18 mouse cellular contexts compared by ENCODE assay signal in genomic region chr17:15630792-15631191, GRCm38 (mm10).
DNase-seq lines count a peak whose midpoint lies in the region; ATAC-seq and TF ChIP-seq lines count a peak whose summit lies in the region.
"Had no signal": no experiment of that assay in that cellular context is flagged by ENCODE, and none has a peak within 500 bp of the region (broad histone marks: within the 10 kb centered on the region; RNA-seq: fewer than 3 reads in every experiment).

No protein-coding gene starts in this region.

- TF ChIP-seq EP300 in heart, adult 2 months (IDR thresholded peaks at IDR 0.05; ENCODE audit: insufficient read depth, low read depth, low read length): no peak

- no peak for TF ChIP-seq CTCF in heart, adult 2 months (IDR thresholded peaks at IDR 0.05)

- ATAC-seq in heart, embryonic 14.5 days (ENCODE audit: insufficient number of reproducible peaks, insufficient read depth, low FRiP score, low read depth): no peak
- no peak for ATAC-seq in liver, embryonic 13.5 days (ENCODE audit: low read depth)
- ATAC-seq in embryonic facial prominence, embryonic 14.5 days (ENCODE audit: low read depth): no peak
- no peak for ATAC-seq in limb, embryonic 11.5 days (ENCODE audit: insufficient number of reproducible peaks, low FRiP score, low TSS enrichment, low read depth)
- ATAC-seq: forebrain, embryonic 13.5 days had no signal

- no peak for TF ChIP-seq POLR2A in heart, adult 2 months (IDR thresholded peaks at IDR 0.05; ENCODE audit: insufficient read depth, low read depth, low read length)

- H3K27me3 ChIP-seq in heart, embryonic 14.5 days (ENCODE audit: control insufficient read depth, insufficient read depth, low read length): no peaks in the 10 kb centered on the region
- H3K27me3 ChIP-seq in heart, adult 2 months (ENCODE audit: control insufficient read depth, insufficient read depth, low read length): no peaks in the 10 kb centered on the region
- 0 out of 2 replicates have a peak, but pooled peaks cover 3% of the 10 kb centered on the region for H3K27me3 ChIP-seq in liver, embryonic 13.5 days
- H3K27me3 ChIP-seq in embryonic facial prominence, embryonic 14.5 days (replicated peaks; ENCODE audit: control insufficient read depth, insufficient read depth, low read length): no peaks in the 10 kb centered on the region
- H3K27me3 ChIP-seq in limb, embryonic 11.5 days (ENCODE audit: control insufficient read depth, insufficient read depth, low read length): no peaks in the 10 kb centered on the region
- H3K27me3 ChIP-seq: forebrain, embryonic 13.5 days had no signal

- WGBS in heart, embryonic 14.5 days: 49% methylated on average over 5 of the region's 5 CpGs
- 81% methylated on average over 5 of the region's 5 CpGs for WGBS in heart, adult 2 months
- 61% methylated on average over 5 of the region's 5 CpGs for WGBS in liver, embryonic 13.5 days (ENCODE audit: insufficient replicate concordance)
- WGBS in embryonic facial prominence, embryonic 14.5 days: 63% methylated on average over 5 of the region's 5 CpGs
- 39% methylated on average over 5 of the region's 5 CpGs for WGBS in limb, embryonic 11.5 days

- no peak overlapping the region for H3K9ac ChIP-seq in heart, embryonic 14.5 days (ENCODE audit: low read length)
- H3K9ac ChIP-seq in heart, adult 2 months (ENCODE audit: low read depth, low read length): no peak overlapping the region
- H3K9ac ChIP-seq in liver, embryonic 13.5 days: no peak overlapping the region
- no peak overlapping the region for H3K9ac ChIP-seq in embryonic facial prominence, embryonic 14.5 days (ENCODE audit: low read depth, low read length)
- H3K9ac ChIP-seq in limb, embryonic 11.5 days (ENCODE audit: low read length): no peak overlapping the region
- H3K9ac ChIP-seq: forebrain, embryonic 13.5 days had no signal

- H3K36me3 ChIP-seq in heart, embryonic 14.5 days (ENCODE audit: control insufficient read depth, insufficient read depth, low read length): no peaks in the 10 kb centered on the region
- H3K36me3 ChIP-seq in heart, adult 2 months (ENCODE audit: control insufficient read depth, insufficient read depth, low read length): no peaks in the 10 kb centered on the region
- no peaks in the 10 kb centered on the region for H3K36me3 ChIP-seq in liver, embryonic 13.5 days
- no peaks in the 10 kb centered on the region for H3K36me3 ChIP-seq in embryonic facial prominence, embryonic 14.5 days (ENCODE audit: control insufficient read depth, insufficient read depth, low read length)
- no peaks in the 10 kb centered on the region for H3K36me3 ChIP-seq in limb, embryonic 11.5 days (ENCODE audit: control insufficient read depth, insufficient read depth, low read length)
- H3K36me3 ChIP-seq: G1E had no signal

- H3K79me2 ChIP-seq in heart, adult 2 months (replicated peaks; ENCODE audit: control insufficient read depth, insufficient read depth, low read length): no peaks in the 10 kb centered on the region

- H3K27ac ChIP-seq in heart, embryonic 14.5 days (replicated peaks in 1 of 2; ENCODE audit: control insufficient read depth in 1 of 2, insufficient read depth in 1 of 2, low read depth in 2 of 2, low read length in 2 of 2): no peak overlapping the region
- H3K27ac ChIP-seq in heart, adult 2 months: no peak overlapping the region
- no peak overlapping the region for H3K27ac ChIP-seq in liver, embryonic 13.5 days
- no peak overlapping the region for H3K27ac ChIP-seq in embryonic facial prominence, embryonic 14.5 days (replicated peaks; ENCODE audit: low read depth, low read length)
- H3K27ac ChIP-seq in limb, embryonic 11.5 days (replicated peaks; ENCODE audit: low read depth, low read length): no peak overlapping the region
- H3K27ac ChIP-seq: forebrain, embryonic 13.5 days had no signal

- intact Hi-C loops in heart, adult 2 months (cut with DNase I): no loop called here

- 0 out of 4 replicates have a peak, but pooled peaks cover 0 to 2% of the 10 kb centered on the region in 2 experiments for H3K4me1 ChIP-seq in heart, embryonic 14.5 days (ENCODE audit: control insufficient read depth in 2 of 2, insufficient read depth in 2 of 2, low read length in 2 of 2)
- H3K4me1 ChIP-seq in heart, adult 2 months (ENCODE audit: control insufficient read depth, insufficient read depth, low read length): no peaks in the 10 kb centered on the region
- no peaks in the 10 kb centered on the region for H3K4me1 ChIP-seq in liver, embryonic 13.5 days (replicated peaks)
- H3K4me1 ChIP-seq in embryonic facial prominence, embryonic 14.5 days (ENCODE audit: control insufficient read depth, insufficient read depth, low read length): no peaks in the 10 kb centered on the region
- no peaks in the 10 kb centered on the region for H3K4me1 ChIP-seq in limb, embryonic 11.5 days (ENCODE audit: control insufficient read depth, insufficient read depth, low read length)
- H3K4me1 ChIP-seq: forebrain, embryonic 13.5 days had no signal

- peak overlapping the region; percentile 65 for H3K4me2 ChIP-seq in heart, embryonic 14.5 days (ENCODE audit: low read length)
- H3K4me2 ChIP-seq in liver, embryonic 13.5 days: peak overlapping the region; percentile 35; the same call in 1 of the 2 replicates
- H3K4me2 ChIP-seq in embryonic facial prominence, embryonic 14.5 days (ENCODE audit: low read depth, low read length): peak overlapping the region; percentile 47
- peak overlapping the region; percentile 24; the same call in 1 of the 2 replicates for H3K4me2 ChIP-seq in limb, embryonic 11.5 days (ENCODE audit: low read depth, severe bottlenecking)
- H3K4me2 ChIP-seq: forebrain, embryonic 13.5 days; midbrain, embryonic 11.5 days had no signal

- DNase-seq in heart, adult 2 months: no peak
- no peak for DNase-seq in liver, embryonic 13.5 days
- DNase-seq in liver: no peak
- DNase-seq in embryonic facial prominence, embryonic 14.5 days (ENCODE audit: low spot score): no peak
- DNase-seq in limb, embryonic 11.5 days (ENCODE audit: low spot score): no peak
- DNase-seq in retina, embryonic 14.5 days (ENCODE audit: low spot score): no peak
- no peak for DNase-seq in testis, postnatal 14 days (ENCODE audit: low spot score)
- DNase-seq: cerebellum, adult 11 months; heart, adult 11 months; kidney, postnatal 10 days; right cerebral cortex, adult 18-20 months; spleen, adult 18-20 months; thymus, postnatal 4 days had no signal

- no peaks in the 10 kb centered on the region for H3K9me3 ChIP-seq in heart, embryonic 14.5 days (ENCODE audit: control insufficient read depth, low read length)
- no peaks in the 10 kb centered on the region for H3K9me3 ChIP-seq in liver, embryonic 13.5 days (replicated peaks)
- H3K9me3 ChIP-seq in embryonic facial prominence, embryonic 14.5 days (ENCODE audit: control insufficient read depth, low read length): peaks cover 15% of the 10 kb centered on the region; the same call in 1 of the 2 replicates
- no peaks in the 10 kb centered on the region for H3K9me3 ChIP-seq in limb, embryonic 11.5 days (ENCODE audit: control insufficient read depth, low read length)
- H3K9me3 ChIP-seq: G1E had no signal

- peak overlapping the region in 1 of 2 experiments; percentile 36; a peak in 2 of 4 replicates for H3K4me3 ChIP-seq in heart, embryonic 14.5 days (ENCODE audit: control insufficient read depth in 1 of 2, insufficient read depth in 1 of 2, low read depth in 1 of 2, low read length in 2 of 2)
- H3K4me3 ChIP-seq in heart, adult 2 months: no peak overlapping the region
- no peak overlapping the region for H3K4me3 ChIP-seq in liver, embryonic 13.5 days (replicated peaks)
- no peak overlapping the region for H3K4me3 ChIP-seq in embryonic facial prominence, embryonic 14.5 days (ENCODE audit: low read depth, low read length)
- H3K4me3 ChIP-seq in limb, embryonic 11.5 days (ENCODE audit: low read depth, low read length): no peak overlapping the region
- H3K4me3 ChIP-seq: forebrain, embryonic 13.5 days; myocyte had no signal
